Mouse (Mus musculus) ovary, postnatal 36 days (tissue): ENCODE data around the gene Rbm12.
"Not testable (repeated sequence)": the region's sequence is repeated elsewhere in the genome, so short reads cannot be mapped to it uniquely, and the experiment has no call there.

Experiments
- DNase-seq: peaks from one replicate; pipeline ENCODE4 v3.0.0; 2022; ENCODE audit warnings: low spot score, mixed read lengths

The Rbm12 gene

DNA sequence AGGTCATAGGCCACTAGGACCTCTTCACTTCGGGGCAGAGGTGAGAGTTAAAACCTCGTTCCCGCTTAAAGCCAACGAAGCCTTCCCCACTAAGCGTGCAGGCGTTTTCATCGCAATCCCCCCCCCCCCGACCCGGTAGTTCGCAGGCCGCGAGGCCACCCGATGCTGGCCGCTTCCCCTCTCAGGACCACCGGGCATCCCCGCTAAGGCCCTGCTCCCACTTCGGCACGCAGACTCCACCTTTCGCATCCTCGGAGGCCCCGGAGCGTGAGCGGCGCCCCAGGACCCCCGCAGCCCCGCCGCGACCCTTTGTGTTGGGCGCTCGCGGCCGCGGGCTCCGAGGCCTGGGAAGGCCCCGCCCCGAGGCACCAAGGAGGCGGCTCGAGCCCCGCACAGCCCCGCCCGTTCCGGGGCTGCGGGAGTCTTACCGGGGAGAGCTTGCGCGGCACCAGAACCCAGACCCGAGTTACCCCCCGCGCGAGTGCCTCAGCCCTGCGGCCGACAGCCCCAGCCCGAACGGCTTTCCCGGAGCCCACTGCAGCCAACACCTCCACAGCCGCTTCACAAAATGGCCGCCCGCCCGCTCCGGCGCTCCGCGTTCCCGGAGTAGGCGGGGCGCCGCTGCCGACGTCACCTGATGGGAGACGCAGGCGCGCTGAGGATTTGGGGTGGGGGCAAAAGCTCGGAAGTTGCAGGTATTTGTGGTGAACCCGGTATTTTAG is at the start of gene Rbm12, which contains the start of gene Cpne1:
TSS of gene Rbm12 (minus strand) at position 621 of the 722 bp plus-strand sequence.
TSS of gene Cpne1 (minus strand) at position 608 of the 722 bp plus-strand sequence.
- peak; percentile 93 for DNase-seq

DNA sequence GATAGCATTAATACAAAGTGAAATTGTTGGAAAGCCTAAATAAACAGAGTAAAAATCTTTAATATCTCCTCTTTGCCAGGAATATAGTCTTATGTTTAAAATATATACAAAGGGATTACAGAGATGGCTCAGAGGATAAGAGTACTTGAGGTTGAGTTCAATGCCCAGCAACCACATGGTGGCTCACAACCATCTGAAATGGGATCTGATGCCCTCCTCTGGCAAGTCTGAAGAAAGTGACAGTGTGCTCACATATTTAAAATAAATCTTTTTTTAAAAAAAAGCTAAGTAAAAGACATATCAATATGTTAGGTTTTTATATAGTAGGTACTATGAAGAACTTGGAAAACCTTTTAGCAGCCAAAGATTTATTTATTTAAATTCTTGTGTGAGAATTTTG is 39.8 kb upstream of the Rbm12 start:
- no peak for DNase-seq

DNA sequence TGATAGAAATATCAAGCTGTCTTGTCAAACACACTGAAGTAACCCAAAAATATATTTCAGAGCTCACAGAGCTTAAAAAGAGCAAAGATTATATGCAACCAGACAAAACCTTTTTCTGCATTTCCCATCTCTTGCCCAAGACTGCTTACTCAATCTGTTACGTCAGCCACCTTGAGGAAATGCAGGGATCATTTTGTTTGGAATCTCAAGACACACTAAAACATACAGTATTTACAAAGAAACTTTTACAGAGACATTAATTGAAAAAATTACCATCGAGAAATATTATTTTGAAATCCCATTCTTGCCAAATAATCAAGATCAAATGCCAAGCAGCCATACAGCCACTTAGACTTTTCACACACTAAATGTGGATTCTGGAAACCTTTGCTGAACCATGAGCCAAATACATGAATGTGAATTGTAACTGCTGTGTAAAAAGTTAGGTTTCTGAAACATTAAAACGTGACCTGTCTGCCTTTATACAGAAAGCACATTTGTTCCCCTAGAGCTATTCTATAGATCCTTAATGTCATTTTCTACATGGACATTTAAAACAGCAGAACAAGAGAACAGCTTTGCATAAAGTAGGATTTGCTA is 35.6 kb upstream of the Rbm12 start:
- DNase-seq = no peak

DNA sequence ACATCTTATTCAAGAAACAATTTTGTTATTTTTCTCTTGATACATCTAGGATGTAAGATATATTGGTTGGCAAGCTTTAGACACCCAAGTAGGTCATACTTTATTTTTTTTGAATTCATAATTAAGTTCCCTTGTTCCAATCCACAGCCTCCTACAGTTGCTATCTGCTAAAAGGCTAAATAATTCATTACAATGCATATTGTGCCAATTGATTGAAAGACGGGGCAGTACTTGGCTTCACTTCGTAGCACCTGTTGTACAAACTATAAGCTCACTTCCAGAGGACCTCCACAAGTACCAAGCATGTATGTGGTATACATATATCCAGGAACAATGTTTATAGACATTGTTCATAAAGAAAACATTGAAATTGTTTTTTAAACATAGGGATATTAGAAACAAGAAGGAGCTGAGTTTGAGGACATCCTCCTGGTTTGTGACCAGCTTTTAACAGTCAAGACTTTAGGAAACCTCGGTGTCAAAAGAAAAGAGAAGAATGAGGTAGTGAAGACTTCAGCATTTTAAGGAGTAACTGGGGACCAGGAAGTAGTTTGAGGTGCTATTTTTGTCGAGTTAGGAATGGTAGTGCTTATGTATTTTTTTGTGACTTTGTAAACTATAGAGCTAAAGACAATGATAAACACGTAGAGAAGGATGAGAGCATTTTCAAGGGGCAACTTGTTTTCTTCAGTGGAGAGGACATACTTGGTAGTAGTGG is 34.7 kb upstream of the Rbm12 start:
- DNase-seq = no peak

DNA sequence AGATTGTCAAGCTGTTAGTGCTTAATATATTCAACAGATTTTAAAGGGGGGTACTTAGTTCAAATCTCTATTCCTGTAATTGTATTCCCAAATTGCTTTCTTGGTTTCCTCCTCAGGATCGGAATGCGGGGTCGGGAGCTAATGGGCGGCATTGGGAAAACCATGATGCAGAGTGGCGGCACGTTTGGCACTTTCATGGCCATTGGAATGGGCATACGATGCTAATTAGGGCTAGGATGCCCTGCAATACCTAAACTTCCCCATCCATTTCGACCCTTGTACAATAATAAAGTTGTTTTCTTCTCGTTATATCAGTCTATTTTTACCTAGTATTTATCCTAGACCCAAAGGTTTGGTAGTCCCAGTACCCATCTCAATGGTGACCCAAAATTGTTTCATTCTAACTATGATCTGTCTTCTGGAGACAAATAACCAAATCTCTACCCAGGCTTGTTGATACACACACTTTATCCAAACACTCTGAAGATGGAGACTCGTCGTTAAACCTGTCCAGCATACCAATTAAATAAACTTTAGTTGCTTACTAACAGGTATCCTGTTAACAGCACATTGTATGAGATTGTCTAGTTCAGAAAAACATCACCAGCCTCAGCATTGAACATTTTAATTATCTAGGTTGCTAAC is 33.8 kb upstream of the Rbm12 start:
- DNase-seq = no peak

DNA sequence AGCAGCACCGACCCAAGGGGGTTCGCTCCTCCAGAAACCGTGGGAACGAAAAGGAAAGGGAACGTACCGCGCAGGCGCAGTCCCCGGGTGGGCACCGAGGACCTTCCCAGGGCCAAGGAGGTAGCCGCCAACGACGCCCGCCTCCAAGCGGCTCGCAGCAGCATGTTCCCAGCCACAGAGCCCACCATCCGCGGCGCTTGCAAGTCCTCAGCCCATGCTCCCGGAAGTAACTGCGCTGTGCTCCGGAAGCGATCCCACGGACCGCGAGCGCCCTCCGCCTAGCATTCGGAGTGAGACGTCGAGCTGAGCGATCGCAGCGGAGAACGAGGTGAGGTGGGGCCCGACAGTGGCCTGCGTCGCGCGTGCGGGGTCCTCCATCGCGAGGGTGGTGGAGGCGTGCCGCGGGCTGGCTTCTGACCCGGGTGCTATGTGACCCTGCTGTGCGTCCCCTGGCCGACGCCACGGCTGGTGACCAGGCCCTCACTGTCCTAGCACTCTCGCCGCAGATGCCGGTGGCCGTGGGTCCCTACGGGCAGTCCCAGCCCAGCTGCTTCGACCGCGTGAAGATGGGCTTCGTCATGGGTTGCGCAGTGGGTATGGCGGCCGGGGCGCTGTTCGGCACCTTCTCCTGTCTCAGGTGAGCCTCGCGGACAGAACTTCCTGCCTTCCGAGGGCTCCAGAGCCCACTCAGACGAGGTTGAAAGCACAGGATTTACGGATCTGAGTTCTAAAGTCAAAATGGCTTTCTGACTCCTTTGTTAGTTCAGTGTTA is 32.4 kb upstream of the Rbm12 start, which contains the start of the genes Romo1 and Nfs1:
TSS of gene Romo1 (plus strand) at position 87 of the 772 bp plus-strand sequence.
TSS of gene Nfs1 (minus strand) at position 234 of the 772 bp plus-strand sequence.
- DNase-seq = peak; percentile 91

DNA sequence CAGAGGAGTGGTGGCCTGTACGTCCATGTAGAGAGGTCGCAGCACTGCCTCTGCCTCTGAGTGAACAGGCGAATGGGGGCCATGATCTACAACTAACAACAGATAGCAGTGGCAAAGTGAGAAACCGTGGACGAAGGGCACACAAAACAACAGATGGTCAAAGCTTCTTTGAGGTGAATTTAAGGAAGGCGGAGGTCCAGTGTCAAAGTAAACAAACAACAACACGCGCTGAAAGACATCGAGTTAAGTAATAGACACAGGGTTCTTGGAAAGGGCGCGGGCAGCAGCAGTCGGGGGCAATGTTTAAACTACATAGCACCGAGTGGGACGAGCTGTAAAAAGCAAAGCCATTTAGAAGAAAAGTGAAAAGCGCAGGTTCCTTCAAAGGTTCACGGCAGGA is 31.6 kb upstream of the Rbm12 start:
- no peak for DNase-seq

DNA sequence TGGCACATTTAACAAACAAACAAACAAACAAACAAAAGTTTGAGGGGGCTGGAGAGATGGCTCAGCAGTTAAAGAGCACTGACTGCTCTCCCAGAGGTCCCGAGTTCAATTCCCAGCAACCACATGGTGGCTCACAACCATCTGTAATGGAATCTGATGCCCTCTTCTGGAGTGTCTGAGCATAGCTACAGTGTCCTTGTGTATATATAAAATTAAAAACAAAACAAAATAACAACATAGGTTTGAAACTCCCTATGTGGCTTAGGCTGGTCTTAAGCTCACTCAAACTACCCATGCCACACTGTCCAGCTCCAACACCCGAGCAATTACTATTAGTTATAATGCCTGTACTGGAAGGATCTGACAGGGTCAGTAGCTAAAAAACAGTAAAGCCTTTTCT is 31.0 kb upstream of the Rbm12 start:
- DNase-seq = no peak

DNA sequence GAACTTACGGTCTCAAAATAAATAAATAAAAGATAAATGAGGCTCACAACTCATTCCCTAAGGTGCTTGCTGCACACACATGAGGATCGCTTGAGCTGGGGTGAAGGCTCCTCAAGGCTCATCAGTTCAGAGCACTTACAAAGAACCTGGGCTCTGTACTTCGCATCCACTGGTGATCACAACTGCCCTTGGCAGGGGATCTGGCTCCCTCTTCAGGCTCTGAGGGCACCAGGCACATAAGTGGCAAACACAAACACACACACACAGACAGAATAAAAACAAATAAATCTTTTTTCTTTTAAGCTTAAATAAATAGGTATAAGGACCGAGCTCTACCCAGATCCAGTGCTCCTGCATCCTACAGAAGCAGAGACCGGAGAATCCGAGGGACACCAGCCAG is 23.9 kb upstream of the Rbm12 start:
- no peak for DNase-seq

DNA sequence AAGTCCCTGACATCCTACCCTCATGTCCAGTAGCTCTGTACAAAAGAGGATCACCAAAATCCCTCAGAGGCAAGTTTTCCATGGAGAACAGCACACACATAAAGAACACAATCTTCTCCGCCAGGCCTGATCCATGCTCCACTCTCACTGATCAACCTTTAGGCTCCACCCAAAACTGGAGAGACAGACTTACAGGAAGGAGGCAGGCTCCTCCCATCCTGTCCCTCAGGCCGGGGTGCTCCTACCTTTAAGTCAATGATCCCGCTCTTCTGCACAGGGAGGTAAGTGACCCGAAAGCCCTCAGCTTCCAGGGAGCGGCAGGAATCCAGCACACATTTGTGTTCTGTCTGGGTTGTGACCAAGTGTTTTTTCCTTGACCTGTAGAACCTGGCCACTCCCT is 22.4 kb upstream of the Rbm12 start:
- DNase-seq = no peak

DNA sequence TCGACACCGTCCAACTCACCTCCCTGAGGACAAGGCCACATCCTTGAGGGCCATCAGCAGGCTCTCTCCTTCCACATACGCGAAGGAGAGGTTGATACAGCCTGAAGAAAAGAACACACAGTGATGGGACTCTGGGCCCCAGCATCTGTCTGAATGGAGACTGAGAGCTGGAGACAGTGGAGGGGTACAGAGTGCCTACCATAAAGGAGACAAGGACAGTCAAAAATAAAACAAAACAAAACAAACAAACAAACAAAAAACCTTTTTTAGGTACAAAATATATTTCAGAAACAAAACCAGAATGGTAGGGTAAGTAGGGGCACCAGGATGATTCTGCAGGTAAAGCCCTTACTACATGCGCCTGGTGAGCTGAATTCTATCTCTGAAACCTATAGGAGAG is 15.2 kb upstream of the Rbm12 start, which contains the start of gene Gm28036:
TSS of gene Gm28036 (minus strand) at position 101 of the 400 bp plus-strand sequence.
- no peak for DNase-seq

DNA sequence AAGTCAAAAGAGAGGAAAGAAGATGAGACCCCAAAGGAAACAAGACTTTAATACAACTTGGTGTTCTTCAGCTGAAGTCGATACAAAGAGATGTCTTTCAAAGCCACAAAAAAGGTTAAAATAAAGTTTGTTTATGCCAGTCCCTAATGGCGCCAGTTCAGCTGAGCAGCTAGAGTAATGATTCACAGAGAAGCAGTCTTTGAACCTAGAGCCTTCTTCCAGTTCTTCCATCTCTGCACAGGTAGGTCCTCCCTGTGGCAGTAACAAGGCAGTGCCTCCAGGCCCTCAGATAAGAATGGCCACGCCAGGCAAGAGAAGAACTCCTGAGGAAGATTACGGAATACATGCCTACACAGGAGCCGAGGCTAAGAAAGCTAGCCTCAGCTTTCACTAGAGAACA is 12.0 kb upstream of the Rbm12 start:
- DNase-seq = no peak

DNA sequence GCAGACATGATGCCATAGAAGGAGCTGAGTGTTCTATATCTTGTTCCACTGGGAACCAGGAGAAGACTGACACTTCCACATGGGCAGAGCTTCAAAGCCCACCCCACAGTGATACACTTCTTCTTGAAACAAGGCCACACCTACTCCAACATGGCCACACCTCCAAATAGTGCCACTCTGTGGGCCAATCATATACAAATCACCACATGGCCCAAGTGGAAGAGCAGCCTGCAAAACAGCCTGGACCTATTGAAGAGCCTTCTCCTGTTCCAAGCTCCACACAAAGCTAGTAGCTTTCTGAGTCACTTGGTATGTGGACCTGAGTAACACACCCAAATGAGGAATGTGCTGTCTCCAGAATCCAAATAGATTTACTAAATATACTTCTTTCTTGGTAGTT is 7.8 kb upstream of the Rbm12 start:
- no peak for DNase-seq

DNA sequence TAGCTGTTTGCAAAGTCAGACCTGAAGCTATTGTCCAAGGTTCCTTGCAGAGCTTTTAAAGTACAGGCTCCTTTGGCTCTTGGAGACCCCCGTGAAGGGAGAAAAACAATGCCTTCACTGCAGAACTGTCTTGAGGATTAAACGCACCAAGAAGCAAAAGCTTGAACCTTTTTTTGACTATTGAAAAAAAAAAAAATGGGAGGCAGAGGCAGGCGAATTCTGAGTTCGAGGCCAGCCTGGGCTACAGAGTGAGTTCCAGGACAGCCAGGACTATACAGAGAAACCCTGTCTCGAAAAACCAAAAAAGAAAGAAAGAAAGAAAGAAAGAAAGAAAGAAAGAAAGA is 274 bp upstream of the Rbm12 start:
- DNase-seq = not testable (repeated sequence)

DNA sequence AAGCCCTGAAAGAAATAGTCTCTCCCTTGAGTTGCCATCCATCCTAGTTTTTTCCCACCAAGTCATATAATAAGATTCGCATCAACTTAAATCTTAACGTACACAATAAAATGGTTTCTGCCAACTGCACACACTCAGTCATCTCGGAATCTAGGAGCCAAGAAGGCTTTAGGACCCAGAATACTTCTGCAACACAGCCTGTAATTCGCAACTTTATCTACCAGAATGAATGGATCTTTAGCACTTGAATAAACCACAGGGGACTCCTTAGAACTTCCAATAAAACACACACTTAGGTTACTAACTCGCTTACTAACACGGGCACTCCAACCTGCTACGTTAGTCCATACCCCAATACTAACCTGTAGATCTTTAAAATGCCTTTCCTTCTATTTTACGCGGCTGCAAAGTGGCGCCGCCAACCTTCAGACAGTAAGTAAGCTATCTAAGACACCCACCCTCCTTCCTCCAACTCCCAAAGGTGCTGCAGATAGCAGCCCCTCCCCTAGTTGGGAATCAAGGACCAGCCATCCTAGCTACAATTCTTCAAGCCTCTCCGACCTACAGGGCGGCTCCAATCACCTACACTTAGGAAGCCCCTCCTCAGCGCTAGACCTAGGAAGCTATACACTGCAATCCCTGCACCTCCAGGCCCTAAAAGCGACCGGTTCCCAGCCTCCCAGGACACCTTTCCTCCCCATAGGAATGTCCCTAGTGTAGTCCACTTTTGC is 986 bp downstream of the Rbm12 start:
- peak; percentile 6 for DNase-seq

DNA sequence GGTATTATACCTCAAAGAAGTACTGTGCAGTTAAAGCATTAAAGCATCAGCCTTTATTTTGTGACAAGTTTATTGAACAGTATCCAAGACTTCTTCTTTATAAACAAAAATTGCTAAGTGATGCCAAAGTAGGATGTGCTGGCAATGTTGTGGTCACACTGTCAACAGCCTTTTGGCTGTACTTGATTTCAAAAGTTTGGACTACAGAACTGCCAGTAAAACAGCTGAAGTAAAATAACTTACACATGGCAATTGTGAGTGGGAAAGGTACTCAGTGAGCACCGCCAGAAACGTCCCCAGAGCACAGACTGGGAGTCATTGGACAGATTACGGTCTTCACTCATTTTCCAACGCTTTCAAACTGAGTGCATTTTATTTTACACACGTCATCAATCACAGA is 19.9 kb downstream of the Rbm12 start:
- no peak for DNase-seq

DNA sequence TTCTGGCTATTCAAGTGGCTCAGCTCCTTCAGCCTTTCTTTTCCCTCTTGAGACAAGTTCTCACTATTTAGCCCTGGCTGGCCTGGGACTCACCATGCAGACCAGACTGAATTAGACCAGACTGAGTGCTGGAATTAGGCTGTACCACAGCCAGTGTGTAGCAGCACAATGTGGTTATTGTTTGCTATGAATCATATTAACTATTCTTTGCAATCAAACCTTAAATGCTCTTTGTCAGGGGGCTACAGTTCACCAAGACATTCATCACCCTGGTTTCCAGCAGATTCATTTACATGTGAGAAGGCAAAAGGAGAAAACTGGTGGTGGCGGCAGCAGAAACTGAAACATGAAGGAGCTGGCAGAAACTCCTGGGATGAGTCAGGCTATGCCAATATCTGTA is 22.0 kb downstream of the Rbm12 start:
- no peak for DNase-seq

DNA sequence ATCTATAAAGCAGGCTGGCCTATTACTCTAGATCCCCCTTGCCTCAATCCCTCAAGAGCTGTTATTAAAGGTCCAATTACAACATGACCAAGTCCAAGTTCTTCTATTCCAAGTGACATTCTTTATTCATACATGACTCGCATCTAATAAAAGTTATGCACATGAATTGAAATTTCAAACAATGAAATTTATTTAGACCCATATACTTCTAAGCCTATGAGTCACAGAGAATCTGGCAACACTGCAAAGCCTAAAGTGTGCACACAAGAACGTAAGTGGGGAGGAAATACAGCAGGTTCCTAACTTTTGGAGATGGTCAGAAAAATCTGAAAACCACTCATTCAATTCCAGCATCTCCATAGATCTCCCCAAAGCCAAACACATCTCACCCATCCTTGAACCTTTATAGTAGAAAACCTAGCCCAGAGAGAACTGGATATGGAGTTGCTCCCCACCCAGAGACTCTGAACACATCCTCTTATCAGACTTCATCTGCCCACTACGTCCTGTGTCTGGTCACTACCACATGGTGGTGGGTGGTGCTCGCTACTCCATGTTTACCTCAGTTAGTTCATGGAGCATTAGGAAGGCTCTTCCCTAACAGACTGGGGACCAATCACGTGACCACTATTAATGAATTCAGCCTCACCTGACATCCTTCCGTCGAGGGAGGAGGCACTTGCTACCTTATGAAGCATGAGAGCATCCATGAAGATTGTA is 24.2 kb downstream of the Rbm12 start:
- DNase-seq = no peak

DNA sequence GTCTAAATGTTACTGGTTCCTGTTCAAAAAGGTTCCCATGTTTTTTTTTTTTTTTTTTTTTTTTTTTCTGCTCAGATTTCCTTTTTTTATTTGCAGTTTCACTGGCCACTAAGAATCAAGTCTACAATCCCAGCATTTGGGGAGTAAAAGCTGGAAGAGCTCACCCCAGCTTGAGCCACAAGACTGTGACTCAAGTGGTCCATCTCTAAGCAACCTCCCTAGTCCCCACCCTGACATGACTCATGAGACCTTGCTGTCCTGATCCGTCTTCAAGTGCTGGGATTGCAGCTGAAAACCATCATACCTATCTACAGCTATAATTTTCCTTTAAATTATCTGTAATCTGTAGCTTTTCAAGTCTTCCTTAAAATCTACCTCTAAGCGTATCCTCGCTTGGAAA is 27.2 kb downstream of the Rbm12 start:
- no peak for DNase-seq

DNA sequence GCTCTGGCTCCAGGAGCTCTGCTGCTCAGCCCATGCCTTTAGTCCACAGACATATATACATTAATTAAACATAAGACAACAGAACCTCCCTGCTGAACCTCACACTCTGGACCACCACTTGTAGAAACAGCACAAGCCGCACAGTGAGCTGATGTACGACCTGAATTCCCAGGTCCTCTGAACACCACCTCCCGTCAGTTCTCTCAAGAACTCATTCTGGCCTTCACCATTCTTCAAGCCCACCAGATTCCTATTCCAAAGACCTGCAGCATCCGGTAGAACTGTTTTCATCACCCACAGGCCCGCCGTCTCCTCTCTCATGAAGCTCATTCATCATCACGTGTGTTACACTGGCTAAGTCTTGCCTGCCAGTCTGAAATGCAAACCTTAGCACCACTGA is 31.4 kb downstream of the Rbm12 start:
- no peak for DNase-seq
